Mouse (Mus musculus) stomach, adult 2 months (tissue): ENCODE data around the gene Tnfsf9. TPM values are rescaled to one million over a fixed set of nuclear protein-coding genes. Genes with fewer than 3 reads are reported as not detected.

Experiments
- polyA plus RNA-seq: library from polyadenylated mRNA; depleted of rRNA; stranded (reverse); fragments of >200 nt; gene quantifications from 2 replicates; pipeline ENCODE4 v1.2.3, GENCODE M21; 2012; rRNA removed

Tnfsf9 gene
- polyA plus RNA-seq, result 1.9 and 3.0 TPM in 2 replicates

GRCm38 (mm10) chr17:57105181-57106034 lies at the start of gene Tnfsf9:
Gene Tnfsf9, plus strand, starts transcription at chr17:57105325.

GRCm38 (mm10) chr17:57058891-57059485 lies 46.1 kb upstream of the Tnfsf9 start, which contains the start of gene Crb3:
Gene Crb3, plus strand, starts transcription at chr17:57059105.

GRCm38 (mm10) chr17:57059486-57059977 lies 45.6 kb upstream of the Tnfsf9 start, which contains the start of gene Slc25a23:
Gene Slc25a23, minus strand, starts transcription at chr17:57059863.

GRCm38 (mm10) chr17:57078336-57078735 lies 26.8 kb upstream of the Tnfsf9 start, which contains the start of gene Dennd1c:
Gene Dennd1c, minus strand, starts transcription at chr17:57078514.

GRCm38 (mm10) chr17:57087049-57087832 lies 17.9 kb upstream of the Tnfsf9 start, which contains the start of gene Tubb4a:
Gene Tubb4a, minus strand, starts transcription at chr17:57087782.

GRCm38 (mm10) chr17:57148994-57149803 lies 44.1 kb downstream of the Tnfsf9 start, which contains the start of gene Cd70:
Gene Cd70, minus strand, starts transcription at chr17:57149777.

Other genes with a start within 250 kb of the Tnfsf9 start
- gene Acsbg2, start 230.9 kb upstream of the Tnfsf9 start, polyA plus RNA-seq, result not detected in 2 replicates
- 0.18 and 0.25 TPM in 2 replicates for gene 1700061G19Rik, start 229.8 kb upstream of the Tnfsf9 start, polyA plus RNA-seq
- gene Mllt1, start 169.9 kb upstream of the Tnfsf9 start, polyA plus RNA-seq, result 24.1 and 27.8 TPM in 2 replicates
- 23.5 and 26.4 TPM in 2 replicates for gene Acer1, start 123.2 kb upstream of the Tnfsf9 start, polyA plus RNA-seq
- 92.3 and 119 TPM in 2 replicates for gene Clpp, start 115.0 kb upstream of the Tnfsf9 start, polyA plus RNA-seq
- 29.2 and 45.8 TPM in 2 replicates for gene Alkbh7, start 108.0 kb upstream of the Tnfsf9 start, polyA plus RNA-seq
- gene Pspn, start 105.3 kb upstream of the Tnfsf9 start, polyA plus RNA-seq, result not detected in 2 replicates
- gene Gtf2f1, start 94.0 kb upstream of the Tnfsf9 start, polyA plus RNA-seq, result 19.6 and 20.1 TPM in 2 replicates
- gene Gm17949, start 93.9 kb upstream of the Tnfsf9 start, polyA plus RNA-seq, result not detected in 2 replicates
- gene Khsrp, start 73.8 kb upstream of the Tnfsf9 start, polyA plus RNA-seq, result 44.9 and 45.0 TPM in 2 replicates
- gene Slc25a41, start 63.7 kb upstream of the Tnfsf9 start, polyA plus RNA-seq, result 0.10 TPM in 1 of 2 replicates, not detected in the other
- 122 and 141 TPM in 2 replicates for gene Crb3, start 46.2 kb upstream of the Tnfsf9 start, polyA plus RNA-seq
- 25.5 and 25.6 TPM in 2 replicates for gene Slc25a23, start 45.5 kb upstream of the Tnfsf9 start, polyA plus RNA-seq
- 1.1 and 1.8 TPM in 2 replicates for gene Dennd1c, start 26.8 kb upstream of the Tnfsf9 start, polyA plus RNA-seq
- gene Tubb4a, start 17.5 kb upstream of the Tnfsf9 start, polyA plus RNA-seq, result 3.5 and 5.0 TPM in 2 replicates
- gene Cd70, start 44.5 kb downstream of the Tnfsf9 start, polyA plus RNA-seq, result 0.24 TPM in 1 of 2 replicates, not detected in the other
- gene Tnfsf14, start 88.9 kb downstream of the Tnfsf9 start, polyA plus RNA-seq, result 0.31 and 0.60 TPM in 2 replicates
- 20.4 and 33.8 TPM in 2 replicates for gene C3, start 122.8 kb downstream of the Tnfsf9 start, polyA plus RNA-seq
- gene Gpr108, start 143.1 kb downstream of the Tnfsf9 start, polyA plus RNA-seq, result 36.4 and 37.2 TPM in 2 replicates
- 14.8 and 18.3 TPM in 2 replicates for gene Trip10, start 144.1 kb downstream of the Tnfsf9 start, polyA plus RNA-seq
- 0.59 and 0.63 TPM in 2 replicates for gene Vav1, start 173.8 kb downstream of the Tnfsf9 start, polyA plus RNA-seq